In genomic region chr5:59945761-59946160, GRCm38 (mm10) we compare ENCODE assay signal across 25 mouse cellular contexts.
"Had no signal": no experiment of that assay in that cellular context is flagged by ENCODE, and none has a peak within 500 bp of the region (broad histone marks: within the 10 kb centered on the region; RNA-seq: fewer than 3 reads in every experiment).

No protein-coding gene starts in this region.

- DNase-seq: gastrocnemius, postnatal 14 days; gastrocnemius, postnatal 36 days; heart, adult 11 months; heart, adult 2 months; heart, postnatal 14 days; heart, postnatal 36 days; kidney, adult 11 months; kidney, adult 2 months; kidney, adult 9 months; kidney, postnatal 14 days; kidney, postnatal 4 days had no signal

- H3K4me1 ChIP-seq: heart, embryonic 13.5 days; heart, embryonic 15.5 days; hindbrain, embryonic 13.5 days; hindbrain, embryonic 15.5 days; kidney, embryonic 15.5 days; limb, embryonic 10.5 days; limb, embryonic 12.5 days; liver, embryonic 12.5 days had no signal

- H3K36me3 ChIP-seq: heart, embryonic 13.5 days; heart, embryonic 15.5 days; hindbrain, embryonic 13.5 days; hindbrain, embryonic 15.5 days; kidney, embryonic 15.5 days; limb, embryonic 10.5 days; limb, embryonic 12.5 days; liver, embryonic 12.5 days had no signal

- ATAC-seq: hindbrain, postnatal 0 days; intestine, embryonic 16.5 days; liver, embryonic 12.5 days had no signal

- H3K4me2 ChIP-seq: heart, embryonic 11.5 days; heart, embryonic 13.5 days; heart, embryonic 15.5 days; hindbrain, embryonic 13.5 days; hindbrain, embryonic 15.5 days; kidney, embryonic 15.5 days; limb, embryonic 12.5 days; liver, embryonic 12.5 days had no signal

- H3K9ac ChIP-seq: heart, embryonic 13.5 days; heart, embryonic 15.5 days; hindbrain, embryonic 13.5 days; hindbrain, embryonic 15.5 days; kidney, embryonic 15.5 days; limb, embryonic 12.5 days; liver, embryonic 12.5 days had no signal

- H3K9me3 ChIP-seq: heart, embryonic 13.5 days; heart, embryonic 15.5 days; hindbrain, embryonic 13.5 days; hindbrain, embryonic 15.5 days; kidney, embryonic 15.5 days; limb, embryonic 10.5 days; limb, embryonic 12.5 days; liver, embryonic 12.5 days had no signal

- H3K27me3 ChIP-seq: heart, embryonic 13.5 days; heart, embryonic 15.5 days; hindbrain, embryonic 13.5 days; hindbrain, embryonic 15.5 days; kidney, embryonic 15.5 days; limb, embryonic 12.5 days; liver, embryonic 12.5 days had no signal

- H3K4me3 ChIP-seq: heart, adult 2 months; heart, embryonic 13.5 days; heart, embryonic 15.5 days; hindbrain, embryonic 13.5 days; hindbrain, embryonic 15.5 days; kidney, embryonic 15.5 days; layer of hippocampus, adult 2 months; left cerebral cortex, adult 2 months; limb, embryonic 10.5 days; limb, embryonic 12.5 days; liver, embryonic 12.5 days had no signal

- H3K27ac ChIP-seq: heart, adult 2 months; heart, embryonic 13.5 days; heart, embryonic 15.5 days; hindbrain, embryonic 13.5 days; hindbrain, embryonic 15.5 days; hindbrain, postnatal 0 days; kidney, embryonic 15.5 days; kidney, postnatal 0 days; layer of hippocampus, adult 2 months; left cerebral cortex, adult 2 months; limb, embryonic 10.5 days; limb, embryonic 12.5 days; liver, embryonic 12.5 days had no signal
